Mouse (Mus musculus) spleen, adult 2 months (tissue): Measurements from ENCODE around the gene Faim2. TPM values are rescaled to one million over a fixed set of nuclear protein-coding genes. Genes with fewer than 3 reads are reported as not detected.
A peak's percentile ranks its signal among the peaks of the same experiment; 100 is the strongest.

Source experiments
- DNase-seq, 2 experiments: peaks; one replicate each; pipeline versions ENCODE4 v3.0.0 to v3.0.0-alpha.2; 2012 to 2021; ENCODE audit warnings: low spot score in 2 of 2, low read depth in 1 of 2
- H3K27ac ChIP-seq: fragments of 200-500 bp; 2 replicates; pipeline ENCODE4 v1.5.1; 2012; ENCODE audit warnings: low read length, inconsistent platforms; ENCODE audit not compliant: insufficient read depth
- H3K27me3 ChIP-seq: fragments of 200-500 bp; 2 replicates; pipeline ENCODE4 v1.6.1; 2012; ENCODE audit warnings: mild to moderate bottlenecking, moderate library complexity, low read length, inconsistent platforms; ENCODE audit not compliant: control insufficient read depth, insufficient read depth
- H3K36me3 ChIP-seq: fragments of 200-500 bp; 2 replicates; pipeline ENCODE4 v1.6.1; 2012; ENCODE audit warnings: mild to moderate bottlenecking, low read length, inconsistent platforms; ENCODE audit not compliant: control insufficient read depth, insufficient read depth
- H3K4me1 ChIP-seq: fragments of 200-500 bp; 2 replicates; pipeline ENCODE4 v1.6.1; 2011; ENCODE audit warnings: inconsistent platforms; ENCODE audit not compliant: control insufficient read depth, insufficient read depth, insufficient read length
- H3K4me3 ChIP-seq: fragments of 200-500 bp; 2 replicates; pipeline ENCODE4 v1.5.1; 2011; ENCODE audit warnings: mild to moderate bottlenecking, inconsistent platforms; ENCODE audit not compliant: insufficient read depth, insufficient read length; ENCODE audit errors: extremely low read depth
- CTCF ChIP-seq: fragments of 200-500 bp; IDR thresholded peaks from 2 replicates; pipeline ENCODE4 v1.5.1; 2011; ENCODE audit warnings: mild to moderate bottlenecking, inconsistent platforms; ENCODE audit not compliant: insufficient read depth, insufficient read length, insufficient replicate concordance; ENCODE audit errors: extremely low read depth
- POLR2A ChIP-seq: fragments of 200-500 bp; IDR thresholded peaks from 2 replicates; pipeline ENCODE4 v1.6.1; 2011; ENCODE audit warnings: low read depth, low read length, inconsistent platforms
- WGBS: fragments of 180-500 bp; shearing (Covaris S2); methylation state at CpG from one replicate; pipeline ENCODE4 v1.1.7; 2018; 5-methylcytosine and 5-hydroxymethylcytosine counted together
- polyA plus RNA-seq: library from polyadenylated mRNA; depleted of rRNA; stranded (reverse); fragments of >200 nt; gene quantifications from 2 replicates; pipeline ENCODE4 v1.2.3, GENCODE M21; 2012; rRNA removed

Faim2 gene
- polyA plus RNA-seq, 1 experiment: 0.06 TPM

DNA sequence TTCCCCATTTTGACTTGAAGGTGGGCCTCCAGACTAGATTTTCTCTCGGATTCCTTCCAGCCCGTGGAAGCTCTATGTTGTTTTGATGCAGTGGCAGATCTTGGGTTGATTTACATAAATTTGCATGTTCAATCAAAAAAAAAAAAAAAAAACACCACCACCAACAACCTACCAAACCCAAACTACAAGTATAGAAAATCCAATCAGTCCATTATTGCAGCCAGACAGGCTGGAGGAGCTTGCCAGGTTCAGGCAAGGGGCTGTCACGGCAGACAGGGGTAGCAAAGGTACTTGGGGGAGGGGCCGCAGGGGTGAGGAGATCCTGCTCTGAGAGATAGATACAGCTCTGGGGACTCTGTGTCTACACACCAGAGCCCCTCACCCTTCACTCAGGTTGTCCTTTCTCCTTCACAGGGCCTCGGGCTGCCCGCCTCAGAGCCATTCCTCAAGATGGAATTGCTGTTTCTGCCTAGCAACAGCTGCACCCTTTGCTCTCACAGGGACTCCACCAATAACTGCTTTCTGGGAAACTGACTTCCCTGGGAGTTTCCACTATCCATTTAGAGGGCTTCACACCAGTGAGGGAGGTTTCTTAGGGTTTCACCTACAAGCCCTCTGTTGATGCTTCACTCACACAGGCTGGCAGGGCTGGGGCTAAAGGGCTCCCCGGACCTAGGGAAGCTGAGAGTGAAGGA lies 73.2 kb downstream of the Faim2 start:
- Histone ChIP-seq H3K4me1 (peaks cover 5% of the 10 kb centered on the region; the same call in 1 of the 2 replicates), H3K27ac (no peak overlapping the region), H3K36me3 (no peaks in the 10 kb centered on the region), H3K4me3 (no peak overlapping the region), H3K27me3 (no peaks in the 10 kb centered on the region)
- no peak for DNase-seq
- TF ChIP-seq POLR2A: no peak
- TF ChIP-seq CTCF: no peak
- 85% methylated on average over 7 of the region's 7 CpGs for WGBS

- TF ChIP-seq CTCF: no peak
- TF ChIP-seq POLR2A: no peak
- Histone ChIP-seq H3K4me1 (peaks cover 12% of the 10 kb centered on the region; the same call in 1 of the 2 replicates), H3K27ac (no peak overlapping the region), H3K27me3 (no peaks in the 10 kb centered on the region), H3K36me3 (no peaks in the 10 kb centered on the region), H3K4me3 (no peak overlapping the region)
- DNase-seq: no peak
- 84% methylated on average over 11 of the region's 11 CpGs for WGBS
These were observed 74.6 kb downstream of the Faim2 start for GRCm38 (mm10) chr15:99453153-99453900.

DNA sequence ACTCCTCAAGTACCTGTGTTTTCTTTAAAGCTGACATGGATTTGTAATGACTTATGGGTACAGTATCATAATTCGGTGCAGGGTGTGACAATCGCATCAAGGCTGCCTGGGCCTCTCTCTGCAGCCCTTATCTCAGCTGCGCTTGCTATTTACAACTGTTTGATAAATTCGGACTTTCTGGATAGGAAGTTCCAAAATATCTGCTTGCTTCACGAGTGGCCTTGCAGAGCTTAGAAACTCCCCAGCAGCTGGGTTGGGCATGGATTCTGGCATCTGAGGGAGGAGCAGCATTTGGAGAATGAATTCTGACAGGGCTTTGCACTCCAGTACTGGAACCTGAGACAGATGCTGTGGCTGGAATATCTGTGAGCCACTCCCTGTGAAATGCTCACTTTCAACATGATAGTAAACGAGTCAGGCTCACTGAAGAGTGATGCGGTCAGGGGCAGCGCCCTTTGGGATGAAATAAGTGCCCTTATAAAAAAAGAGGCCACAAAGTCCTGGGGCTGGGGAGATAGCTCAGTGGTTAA lies 78.1 kb downstream of the Faim2 start:
- DNase-seq: no peak
- Histone ChIP-seq H3K27me3 (no peaks in the 10 kb centered on the region), H3K27ac (0 out of 2 replicates have a peak overlapping the region, but pooled peaks have one; percentile 5), H3K4me1 (peaks cover 9% of the 10 kb centered on the region; the same call in 1 of the 2 replicates), H3K4me3 (no peak overlapping the region), H3K36me3 (no peaks in the 10 kb centered on the region)
- no peak for TF ChIP-seq CTCF
- TF ChIP-seq POLR2A: no peak
- WGBS: 59% methylated on average over 8 of the region's 8 CpGs

DNA sequence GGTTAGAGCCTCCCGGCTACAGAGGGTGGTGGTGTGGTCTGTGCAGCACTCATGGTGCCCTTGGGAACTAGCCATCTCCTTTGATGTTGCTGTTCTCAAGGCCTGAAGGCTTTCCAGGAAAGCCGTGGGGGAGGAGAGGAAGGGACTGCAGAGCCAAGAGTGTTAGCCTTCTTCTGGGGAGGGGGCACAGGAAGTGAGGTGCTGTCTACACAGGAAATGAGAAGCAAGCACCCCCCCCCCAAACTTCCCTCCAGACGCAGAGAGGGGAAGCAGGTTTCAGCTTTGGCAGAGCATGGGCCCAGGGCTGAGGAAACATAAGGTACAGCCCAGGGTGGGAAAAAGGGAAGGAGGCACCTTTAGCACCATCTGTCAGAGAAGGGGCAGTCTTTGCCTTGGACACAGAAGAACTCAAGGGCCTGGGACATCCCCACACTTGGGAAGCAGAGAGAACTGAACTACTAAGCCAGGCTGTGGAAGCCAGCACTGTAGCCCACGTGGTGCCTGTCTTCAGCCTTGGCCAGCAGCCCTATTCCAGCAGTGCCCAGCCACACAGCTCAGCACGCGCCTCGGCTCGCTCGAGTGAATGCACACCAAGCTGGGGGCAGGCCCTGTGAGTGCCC lies 78.7 kb downstream of the Faim2 start:
- Histone ChIP-seq H3K27me3 (no peaks in the 10 kb centered on the region), H3K4me3 (no peak overlapping the region), H3K4me1 (peaks cover 9% of the 10 kb centered on the region; the same call in 1 of the 2 replicates), H3K27ac (0 out of 2 replicates have a peak overlapping the region, but pooled peaks have one; percentile 5), H3K36me3 (no peaks in the 10 kb centered on the region)
- 28% methylated on average over 9 of the region's 9 CpGs for WGBS
- DNase-seq: no peak
- no peak for TF ChIP-seq CTCF
- TF ChIP-seq POLR2A: no peak

Other genes with a start within 250 kb of the Faim2 start
- 27.1 and 31.4 TPM in 2 replicates for gene Prpf40b, start 233.1 kb downstream of the Faim2 start, polyA plus RNA-seq
- 0.02 and 0.05 TPM in 2 replicates for gene Fam186b, start 232.3 kb downstream of the Faim2 start, polyA plus RNA-seq
- 25.6 and 30.8 TPM in 2 replicates for gene Fmnl3, start 157.7 kb downstream of the Faim2 start, polyA plus RNA-seq
- 434 and 466 TPM in 2 replicates for gene Tmbim6, start 135.3 kb downstream of the Faim2 start, polyA plus RNA-seq
- 10.9 and 11.5 TPM in 2 replicates for gene Nckap5l, start 70.4 kb downstream of the Faim2 start, polyA plus RNA-seq
- gene Bcdin3d, start 53.4 kb downstream of the Faim2 start, polyA plus RNA-seq: 5.1 and 7.4 TPM in 2 replicates
- 0.05 and 0.08 TPM in 2 replicates for gene Aqp2, start 50.9 kb upstream of the Faim2 start, polyA plus RNA-seq
- gene Aqp5, start 62.6 kb upstream of the Faim2 start, polyA plus RNA-seq: 0.27 and 0.74 TPM in 2 replicates
- not detected in 2 replicates for gene Aqp6, start 73.2 kb upstream of the Faim2 start, polyA plus RNA-seq
- 12.7 and 15.7 TPM in 2 replicates for gene Racgap1, start 123.5 kb upstream of the Faim2 start, polyA plus RNA-seq
- gene Asic1, start 142.2 kb upstream of the Faim2 start, polyA plus RNA-seq: 1.3 and 2.0 TPM in 2 replicates
- gene Smarcd1, start 174.0 kb upstream of the Faim2 start, polyA plus RNA-seq: 24.7 and 35.0 TPM in 2 replicates
- 0.80 and 1.0 TPM in 2 replicates for gene Gm17349, start 177.3 kb upstream of the Faim2 start, polyA plus RNA-seq
- gene Gpd1, start 189.3 kb upstream of the Faim2 start, polyA plus RNA-seq: 5.3 and 8.5 TPM in 2 replicates
- gene Cox14, start 197.5 kb upstream of the Faim2 start, polyA plus RNA-seq: 109 and 168 TPM in 2 replicates
- gene Cers5, start 244.7 kb upstream of the Faim2 start, polyA plus RNA-seq: 27.2 and 30.0 TPM in 2 replicates